Mouse (Mus musculus) MEL (cell line): ENCODE measurements around the gene Abca8b.

Experiments used
- CHD2 ChIP-seq: IDR thresholded peaks from 2 replicates; pipeline ENCODE4 v1.6.1; 2011; ENCODE audit warnings: low read length, improper control_type of control experiment
- CTCF ChIP-seq, 3 experiments: IDR thresholded peaks in 2 of 3; conservative IDR thresholded peaks in 1 of 3; 2 replicates each; pipeline ENCODE4 v1.5.1; 2011 to 2012; ENCODE audit warnings: low read length in 3 of 3, low read depth in 2 of 3, mild to moderate bottlenecking in 2 of 3, improper control_type of control experiment in 1 of 3, inconsistent platforms in 1 of 3, mixed read lengths in 1 of 3, moderate library complexity in 1 of 3; ENCODE audit not compliant: control insufficient read depth in 1 of 3, insufficient read depth in 1 of 3, poor library complexity in 1 of 3, severe bottlenecking in 1 of 3
- ELF1 ChIP-seq: IDR thresholded peaks from 2 replicates; pipeline ENCODE4 v1.6.1; 2014; ENCODE audit warnings: low read depth, mild to moderate bottlenecking, inconsistent platforms, low read length, improper control_type of control experiment, moderate library complexity
- HCFC1 ChIP-seq: IDR thresholded peaks from 2 replicates; pipeline ENCODE4 v1.6.1; 2012; ENCODE audit warnings: low read depth, mild to moderate bottlenecking, inconsistent platforms, low read length, improper control_type of control experiment, moderate library complexity
- MYC ChIP-seq: IDR thresholded peaks from 2 replicates; pipeline ENCODE4 v1.6.1; 2011; ENCODE audit warnings: low read depth, mild to moderate bottlenecking, low read length, improper control_type of control experiment, moderate library complexity
- NELFE ChIP-seq: IDR thresholded peaks from 2 replicates; pipeline ENCODE4 v1.6.1; 2011; ENCODE audit warnings: low read depth, low read length, improper control_type of control experiment
- POLR2A ChIP-seq, 2 experiments: IDR thresholded peaks; 2 replicates each; pipeline ENCODE4 v1.6.1; 2011 to 2012; ENCODE audit warnings: low read length in 2 of 2, mild to moderate bottlenecking in 2 of 2, control low read depth in 1 of 2, improper control_type of control experiment in 1 of 2, low read depth in 1 of 2, moderate library complexity in 1 of 2; ENCODE audit not compliant: control insufficient read depth in 1 of 2, insufficient read depth in 1 of 2, poor library complexity in 1 of 2
- POLR2AphosphoS2 ChIP-seq: IDR thresholded peaks from 2 replicates; pipeline ENCODE4 v1.6.1; 2011; ENCODE audit warnings: low read length, improper control_type of control experiment
- RCOR1 ChIP-seq: IDR thresholded peaks from 2 replicates; pipeline ENCODE4 v1.6.1; 2012; ENCODE audit warnings: low read depth, mild to moderate bottlenecking, inconsistent platforms, low read length, improper control_type of control experiment
- SMC3 ChIP-seq: IDR thresholded peaks from 2 replicates; pipeline ENCODE4 v1.6.1; 2011; ENCODE audit warnings: low read depth, low read length, improper control_type of control experiment
- USF1 ChIP-seq: IDR thresholded peaks from 2 replicates; pipeline ENCODE4 v1.6.1; 2014; ENCODE audit warnings: low read depth, mild to moderate bottlenecking, inconsistent platforms, low read length, improper control_type of control experiment, moderate library complexity
- ZKSCAN1 ChIP-seq: IDR thresholded peaks from 2 replicates; pipeline ENCODE4 v1.6.1; 2012; ENCODE audit warnings: low read depth, mild to moderate bottlenecking, inconsistent platforms, low read length, improper control_type of control experiment, moderate library complexity

DNA sequence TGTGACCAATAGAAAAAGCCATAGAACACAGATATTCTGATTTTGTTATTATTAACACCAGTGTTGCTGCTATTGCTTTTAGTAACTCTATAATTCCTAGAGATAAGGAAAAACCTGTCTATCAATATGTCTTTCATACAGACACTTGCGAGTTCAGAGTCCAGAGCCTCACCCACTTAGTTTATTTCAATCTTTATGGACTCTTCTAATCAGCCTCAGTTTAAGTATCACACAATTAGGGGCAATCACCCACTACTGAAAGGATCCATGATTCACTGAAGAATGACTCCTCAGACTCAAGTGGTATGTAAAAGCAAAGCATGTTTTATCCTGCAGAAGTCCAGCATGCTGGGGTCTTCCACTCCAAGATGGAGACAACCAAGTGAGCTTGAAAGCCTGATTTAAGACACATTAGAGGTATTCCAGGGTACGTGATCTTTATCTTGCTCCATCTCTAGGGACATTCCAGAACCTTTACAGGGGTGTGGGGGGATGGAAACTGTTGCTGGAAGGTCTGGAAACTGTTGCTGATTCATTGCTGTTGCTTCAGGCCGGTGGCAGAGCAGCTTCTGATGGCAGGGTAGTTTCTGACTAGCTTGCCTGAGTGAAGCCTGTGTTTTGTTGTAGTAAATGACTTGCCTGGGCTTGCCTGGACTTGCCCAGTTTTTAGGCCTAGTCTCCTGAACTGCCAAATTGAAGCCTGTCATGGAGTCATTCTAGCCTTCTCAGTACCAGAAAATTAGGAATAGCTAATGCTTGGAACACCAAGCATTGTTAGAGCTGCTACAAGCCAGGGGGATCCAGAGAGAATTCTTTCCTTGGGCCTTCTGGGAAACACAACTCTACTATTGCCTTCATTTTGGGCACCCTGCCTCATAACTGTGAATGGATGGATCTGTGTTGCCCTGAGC is 101.5 kb downstream of the Abca8b start:
- TF ChIP-seq SMC3: no peak
- TF ChIP-seq CTCF (IDR thresholded peaks at IDR 0.05 in 2 of 3, conservative IDR thresholded peaks at IDR 0.05 in 1 of 3; ENCODE audit: control insufficient read depth in 1 of 3, insufficient read depth in 1 of 3, low read depth in 2 of 3, low read length in 3 of 3, poor library complexity in 1 of 3, severe bottlenecking in 1 of 3): no peak
- no peak for TF ChIP-seq RCOR1
- no peak for TF ChIP-seq CHD2
- no peak for TF ChIP-seq USF1
- TF ChIP-seq ELF1: no peak
- TF ChIP-seq ZKSCAN1: no peak
- no peak for TF ChIP-seq POLR2A (IDR thresholded peaks at IDR 0.05; ENCODE audit: control insufficient read depth in 1 of 2, insufficient read depth in 1 of 2, low read depth in 1 of 2, low read length in 2 of 2, poor library complexity in 1 of 2)
- TF ChIP-seq NELFE: no peak
- no peak for TF ChIP-seq POLR2AphosphoS2
- TF ChIP-seq MYC: no peak
- no peak for TF ChIP-seq HCFC1
